Mouse (Mus musculus): ENCODE results near the gene Wnt5b.

- no peak for TF ChIP-seq CTCF (IDR thresholded peaks at IDR 0.05; ENCODE audit: low read depth, low read length)
- no peak for TF ChIP-seq POLR2A (IDR thresholded peaks at IDR 0.05; ENCODE audit: borderline replicate concordance, low read depth, low read length)
Measured at GRCm38 (mm10) chr6:119420357-119420756, 123.8 kb downstream of the Wnt5b start.
